Mouse (Mus musculus): Measurements from ENCODE around the gene Prkaca.
A peak's percentile ranks its signal among the peaks of the same experiment; 100 is the strongest.

The Prkaca gene

DNA sequence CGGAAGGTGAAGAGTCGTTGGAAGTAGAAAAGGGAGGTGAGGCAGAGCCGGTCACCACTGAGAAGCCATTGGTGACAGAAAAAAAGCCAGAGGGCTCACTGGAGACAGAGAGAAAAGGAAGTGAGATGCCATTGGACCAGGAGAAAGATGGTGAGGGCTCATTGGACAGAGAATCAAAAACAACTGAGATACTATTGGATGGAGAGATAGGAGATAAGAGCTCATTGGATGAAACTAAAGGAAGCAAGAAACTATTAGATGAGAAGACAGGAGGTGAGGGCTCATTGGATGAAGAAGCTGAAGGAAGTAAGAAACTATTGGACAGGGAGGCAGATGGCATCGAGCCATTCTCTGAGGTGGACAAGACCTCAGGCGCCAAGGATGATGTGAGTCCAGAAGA, 56.5 kb downstream of the Prkaca start:
- DNase-seq (ENCODE audit: low read depth, low spot score), result peak; percentile 53

GRCm38 (mm10) chr8:84032777-84033176, 60.0 kb downstream of the Prkaca start:
- no peak for DNase-seq (ENCODE audit: low read depth, low spot score)

DNA sequence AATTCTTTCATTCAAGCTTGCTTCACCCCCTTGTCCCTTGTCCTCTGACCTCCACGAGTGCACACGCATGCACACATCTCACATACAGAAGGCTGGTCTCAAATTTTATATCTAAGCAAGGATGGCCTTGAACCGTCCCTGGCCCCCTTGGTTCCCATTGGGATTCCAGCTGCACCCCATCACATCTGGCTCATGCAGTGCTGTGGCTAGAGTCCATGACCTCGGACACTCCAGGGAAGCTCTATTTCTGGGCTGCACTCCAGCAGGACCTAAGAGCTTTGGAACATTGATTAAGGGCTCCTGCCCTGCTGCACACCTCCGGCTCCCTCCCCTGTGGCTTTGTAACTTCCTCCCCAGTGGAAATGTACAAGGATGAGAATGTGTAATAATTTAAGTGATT, 65.2 kb downstream of the Prkaca start:
- DNase-seq (ENCODE audit: low read depth, low spot score), result no peak

GRCm38 (mm10) chr8:84039050-84039449, 66.3 kb downstream of the Prkaca start:
- DNase-seq (ENCODE audit: low read depth, low spot score), result peak; percentile 90

- DNase-seq (ENCODE audit: low read depth, low spot score), result peak; percentile 59
Measured at GRCm38 (mm10) chr8:84042066-84042947, 69.5 kb downstream of the Prkaca start, which contains the start of gene Il27ra. Il27ra (minus strand) TSS chr8:84042589.

- no peak for DNase-seq (ENCODE audit: low read depth, low spot score)
Measured at GRCm38 (mm10) chr8:84042948-84043342, 70.2 kb downstream of the Prkaca start.

GRCm38 (mm10) chr8:84044103-84044502, 71.3 kb downstream of the Prkaca start:
- DNase-seq (ENCODE audit: low read depth, low spot score), result peak; percentile 55

GRCm38 (mm10) chr8:84044900-84045299, 72.1 kb downstream of the Prkaca start, which contains the start of gene Rln3:
Rln3 (minus strand) TSS chr8:84045000.
- no peak for DNase-seq (ENCODE audit: low read depth, low spot score)

All from ZHBTc4 (cell line).